Mouse (Mus musculus): ENCODE measurements around the gene Map2k5.

The Map2k5 gene

GRCm38 (mm10) chr9:63377270-63378142 is at the start of gene Map2k5:
Map2k5 (minus strand) TSS chr9:63377902.
- DNase-seq (ENCODE audit: low spot score in 2 of 2): peak; percentile 85 to 93

DNA sequence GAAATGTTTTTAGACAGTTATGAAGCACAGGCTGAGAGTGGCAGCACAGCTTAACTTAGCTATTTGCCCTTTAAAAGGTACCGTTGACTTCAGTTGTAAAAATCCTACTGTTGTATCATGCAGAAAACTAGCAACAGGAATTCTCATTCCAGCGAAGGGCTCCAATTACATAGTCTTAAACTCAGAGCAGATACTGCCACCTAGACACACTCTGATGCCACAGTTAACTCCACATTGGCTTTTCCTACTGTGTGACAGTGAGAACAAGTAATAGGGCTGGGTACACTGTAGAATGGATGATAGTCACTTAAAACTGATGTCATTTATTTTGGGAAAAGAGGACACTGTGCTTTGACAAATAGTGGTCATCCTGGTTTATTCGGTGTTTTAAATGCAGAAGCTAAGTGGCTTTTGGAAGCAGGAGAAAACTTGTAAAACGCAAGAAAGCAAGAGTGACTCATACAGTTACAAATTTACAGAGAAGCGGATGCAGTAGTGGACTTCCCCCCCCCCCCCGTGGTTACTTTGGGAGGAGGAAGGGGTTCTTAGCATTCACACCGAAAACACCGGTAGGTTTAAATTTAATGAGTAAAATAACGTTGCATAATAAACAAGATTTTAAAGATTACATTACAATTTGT is 43.5 kb upstream of the Map2k5 start:
- no peak for DNase-seq (ENCODE audit: low spot score in 2 of 2)

DNA sequence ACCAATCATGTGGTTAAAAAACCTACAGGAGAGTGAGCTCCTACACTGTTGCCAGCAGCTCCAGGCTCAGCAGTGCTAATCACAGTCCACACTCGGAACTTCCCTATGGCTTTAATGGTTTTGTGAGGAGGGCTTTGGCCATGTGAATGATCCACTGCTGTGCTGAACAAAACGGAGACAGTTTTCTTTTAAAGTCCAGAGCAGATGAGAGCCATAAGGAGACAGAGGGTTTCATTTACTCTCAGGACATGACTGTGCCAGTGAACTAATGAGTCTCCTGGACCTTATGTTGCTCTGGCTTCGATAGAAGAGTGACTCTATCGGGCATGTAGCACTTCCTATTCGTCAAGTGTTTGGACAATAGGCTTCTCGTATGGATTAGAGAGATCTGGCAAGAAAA is 42.7 kb upstream of the Map2k5 start:
- DNase-seq (ENCODE audit: low spot score in 2 of 2): no peak

DNA sequence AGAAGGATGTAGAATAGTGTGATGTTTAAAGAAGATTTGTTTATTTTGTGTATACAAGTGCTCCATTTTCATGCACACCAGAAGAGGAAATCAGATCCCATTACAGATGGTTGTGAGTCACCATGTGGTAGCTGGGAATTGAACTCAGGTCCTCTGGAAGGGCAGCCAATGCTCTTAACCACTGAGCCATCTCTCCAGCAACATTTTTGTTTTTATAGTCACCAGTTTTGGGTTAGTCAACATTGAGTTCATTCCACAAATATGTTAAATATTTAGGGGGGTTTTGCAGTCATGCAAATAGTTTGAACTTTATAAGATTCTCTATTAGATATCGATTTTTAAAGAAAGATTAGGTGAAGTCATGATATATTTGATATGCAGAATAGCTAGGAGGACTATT is 22.5 kb upstream of the Map2k5 start:
- DNase-seq (ENCODE audit: low spot score in 2 of 2): no peak

- DNase-seq (ENCODE audit: low spot score in 2 of 2): no peak
Measured at GRCm38 (mm10) chr9:63399463-63399815, 21.7 kb upstream of the Map2k5 start.

DNA sequence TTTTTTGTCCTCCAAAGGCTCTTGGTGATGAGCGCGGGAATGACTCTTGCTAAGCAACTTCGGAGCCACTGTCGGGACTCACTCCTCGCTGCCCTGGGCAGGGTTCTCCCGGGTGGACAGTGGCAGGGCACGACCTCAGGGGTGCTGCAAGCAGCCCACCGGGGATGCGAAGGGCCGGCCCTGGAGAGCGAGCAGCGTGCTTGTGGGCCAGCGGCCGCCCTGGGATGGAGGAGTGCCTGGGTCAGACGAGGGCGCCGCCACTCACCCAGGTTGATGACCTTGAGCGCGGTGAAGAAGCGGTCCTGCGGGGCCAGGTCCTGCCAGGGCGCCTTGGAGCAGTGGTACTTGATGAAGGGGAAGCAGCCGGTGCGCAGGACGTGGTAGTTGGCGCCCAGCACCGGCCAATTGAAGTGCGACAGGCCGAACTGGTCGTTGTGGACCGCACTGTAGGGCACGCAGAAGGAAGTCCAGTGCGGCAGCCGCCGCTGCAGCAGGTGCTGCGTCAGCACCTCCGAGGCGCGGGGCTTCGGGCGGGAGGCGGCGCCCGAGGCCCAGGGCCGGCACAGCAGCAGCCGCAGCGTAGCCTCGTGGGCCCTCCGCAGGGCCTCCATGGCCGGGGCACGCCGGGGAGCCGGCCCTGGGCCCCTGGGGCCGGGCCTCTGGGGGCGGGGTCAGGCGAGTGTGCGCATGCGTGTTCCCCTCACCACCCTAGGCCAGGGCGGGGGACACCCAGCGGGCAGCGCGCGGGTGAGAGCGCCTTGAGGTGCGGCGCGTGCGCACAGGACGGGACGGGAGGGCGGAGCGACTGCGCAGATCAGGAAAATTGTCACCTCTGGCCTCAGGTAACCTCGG is 21.1 kb upstream of the Map2k5 start, which contains the start of gene 2300009A05Rik:
TSS of gene 2300009A05Rik (minus strand) at position 636 of the 852 bp plus-strand sequence.
- peak; percentile 92 to 96 for DNase-seq (ENCODE audit: low spot score in 2 of 2)

DNA sequence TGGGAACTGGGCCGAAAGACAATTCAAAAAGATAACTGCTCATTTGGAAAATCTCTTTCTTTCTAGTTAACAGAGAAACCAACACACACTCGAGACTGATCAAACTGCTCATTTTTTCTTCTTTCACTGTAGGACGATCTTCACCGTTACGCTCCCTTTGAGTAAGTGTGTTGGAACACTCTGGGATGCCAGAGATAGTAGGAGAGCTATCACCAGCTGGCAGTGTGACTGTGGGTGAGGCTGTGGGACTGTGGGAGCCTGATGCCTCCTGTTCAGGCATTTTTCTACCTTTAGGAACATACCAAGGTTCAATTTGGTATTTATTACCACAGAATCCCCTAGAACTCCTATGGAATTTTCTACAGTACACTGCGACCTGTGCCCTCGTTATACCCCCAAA is 17.9 kb upstream of the Map2k5 start:
- DNase-seq (ENCODE audit: low spot score in 2 of 2): no peak

DNA sequence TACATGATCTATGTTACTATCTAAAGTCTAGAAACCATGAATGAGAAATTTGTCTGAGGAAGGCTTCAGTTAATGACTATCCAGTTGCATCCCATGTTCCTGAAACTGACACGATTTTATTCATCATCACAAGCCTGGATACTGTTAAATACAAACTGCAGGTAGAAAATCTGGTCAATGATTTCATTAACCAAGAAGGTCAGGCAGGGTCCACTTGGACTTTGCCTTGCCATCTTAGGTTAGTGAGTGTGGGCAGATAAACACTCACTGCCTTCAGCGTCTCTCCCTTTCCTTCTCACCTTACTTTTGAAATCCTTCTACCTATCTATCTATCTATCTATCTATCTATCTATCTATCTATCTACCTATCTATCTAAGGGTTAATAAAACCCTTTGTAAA is 13.6 kb upstream of the Map2k5 start:
- DNase-seq (ENCODE audit: low spot score in 2 of 2): no peak

DNA sequence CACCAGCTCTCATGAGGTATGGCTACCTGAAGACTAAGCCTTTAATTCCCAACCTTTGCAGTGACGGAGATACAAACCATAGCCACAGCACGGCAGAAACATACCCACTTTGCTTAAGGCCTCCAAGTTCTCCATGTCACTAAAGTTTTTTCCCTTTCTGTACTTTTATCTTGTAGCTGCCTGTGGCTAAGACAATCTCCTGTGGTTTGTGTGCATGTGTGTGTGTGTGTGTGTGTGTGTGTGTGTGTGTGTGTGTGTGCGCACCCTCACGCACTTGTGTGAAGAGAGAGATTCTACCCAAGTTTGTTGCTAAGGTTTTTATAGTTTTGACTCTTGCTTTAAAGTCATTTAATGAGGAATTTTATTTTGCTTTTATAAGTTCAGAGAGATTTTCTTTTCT is 5.1 kb upstream of the Map2k5 start:
- DNase-seq (ENCODE audit: low spot score in 2 of 2): no peak

DNA sequence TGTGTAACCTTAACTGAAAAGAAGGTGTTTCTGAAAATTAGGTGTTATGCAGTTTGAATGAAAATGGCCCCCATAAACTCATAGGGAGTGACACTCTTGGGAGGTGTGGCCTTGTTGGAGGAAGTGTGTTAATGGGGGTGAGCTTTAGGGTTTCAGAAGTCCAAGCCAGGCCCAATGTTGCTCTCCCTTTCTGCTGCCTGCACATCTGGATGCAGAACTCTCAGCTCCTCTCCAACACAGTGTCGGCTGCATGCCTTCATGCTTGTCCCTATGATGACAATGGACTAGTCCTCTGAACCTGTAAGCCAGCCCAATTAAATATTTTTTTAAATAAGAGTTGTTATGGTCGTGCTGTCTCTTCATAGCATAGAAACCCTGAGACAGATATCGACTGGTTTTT is 2.6 kb upstream of the Map2k5 start:
- DNase-seq (ENCODE audit: low spot score in 2 of 2): no peak

DNA sequence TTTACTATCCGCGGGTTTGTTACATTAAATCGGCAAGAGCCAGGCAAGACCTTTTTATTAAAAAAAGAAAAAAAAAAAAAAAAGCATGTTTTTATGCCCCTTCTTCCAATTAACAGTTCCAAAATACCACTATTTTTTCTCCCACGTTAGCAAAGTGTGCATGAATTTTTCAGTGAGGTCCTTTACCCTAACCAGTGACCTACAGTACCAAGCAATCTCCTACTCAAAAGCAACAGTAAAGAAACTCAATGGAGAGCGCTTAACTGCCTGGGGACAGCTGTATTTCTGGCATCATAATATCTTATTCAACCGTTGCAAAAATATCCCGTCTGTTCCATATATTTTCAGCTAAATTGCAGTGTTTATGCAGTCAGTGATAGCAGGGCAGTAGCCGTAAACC is 472 bp upstream of the Map2k5 start:
- DNase-seq (ENCODE audit: low spot score in 2 of 2): no peak

DNA sequence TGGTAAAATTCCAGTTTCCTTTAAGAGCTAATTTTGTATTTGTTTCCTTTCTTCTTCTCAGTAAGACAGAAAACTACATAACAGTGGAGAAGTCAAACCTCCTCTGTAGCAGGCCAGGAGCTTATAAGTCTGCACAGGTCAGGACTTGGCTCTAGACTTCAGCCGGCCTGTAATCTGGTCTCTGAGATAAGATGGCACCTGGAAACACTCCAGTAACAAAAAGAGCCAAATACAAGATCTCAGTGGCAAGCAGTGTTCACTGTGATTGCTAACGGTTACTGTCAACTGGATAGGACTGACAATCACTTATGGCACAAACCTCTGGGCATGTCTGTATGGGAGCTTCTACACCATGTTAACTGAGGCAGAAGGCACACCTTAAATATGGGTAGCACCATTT is 4.4 kb downstream of the Map2k5 start:
- no peak for DNase-seq (ENCODE audit: low spot score in 2 of 2)

GRCm38 (mm10) chr9:63372541-63372940 is 5.2 kb downstream of the Map2k5 start:
- no peak for DNase-seq (ENCODE audit: low spot score in 2 of 2)

DNA sequence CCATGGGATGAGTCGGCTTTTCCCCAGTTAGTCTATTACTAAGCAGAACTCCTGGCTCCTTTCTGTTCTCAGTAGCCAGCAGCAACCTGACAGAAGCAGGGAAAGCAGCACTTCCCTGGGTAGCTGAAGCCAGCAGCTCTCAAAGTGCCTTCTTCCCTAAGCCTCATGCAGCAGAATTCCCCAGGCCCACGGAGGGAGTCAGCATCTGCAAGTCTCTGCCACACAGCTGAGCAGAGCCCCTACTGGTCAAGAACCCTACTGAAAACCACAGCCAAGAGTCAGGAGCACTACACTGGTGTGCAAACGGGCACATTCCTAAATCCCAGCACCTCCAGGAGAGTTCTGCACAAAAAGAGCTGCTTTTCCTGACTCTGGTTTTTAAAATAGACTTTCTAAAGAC is 17.3 kb downstream of the Map2k5 start:
- no peak for DNase-seq (ENCODE audit: low spot score in 2 of 2)

- no peak for DNase-seq (ENCODE audit: low spot score in 2 of 2)
Measured at GRCm38 (mm10) chr9:63359016-63359415, 18.7 kb downstream of the Map2k5 start.

DNA sequence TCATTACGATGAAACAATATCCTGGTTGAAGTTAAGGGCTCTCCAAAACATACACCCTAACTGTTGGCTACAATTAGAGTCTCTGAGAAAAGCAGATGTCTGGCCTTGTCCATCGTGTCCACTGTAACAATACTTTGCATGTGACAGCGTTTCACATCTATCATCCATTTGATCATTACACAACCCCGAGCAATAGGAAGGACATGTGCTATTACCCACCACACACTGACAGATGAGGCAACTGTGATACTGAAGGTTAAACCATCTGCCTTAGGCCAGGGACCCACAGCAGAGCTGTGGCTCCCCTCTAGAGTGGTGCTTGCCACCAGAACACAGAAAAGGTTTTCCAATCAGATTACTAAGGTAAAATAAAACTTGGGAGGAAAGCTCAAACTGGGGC is 21.0 kb downstream of the Map2k5 start:
- no peak for DNase-seq (ENCODE audit: low spot score in 2 of 2)

- DNase-seq (ENCODE audit: low spot score in 2 of 2): no peak
Measured at GRCm38 (mm10) chr9:63356278-63356677, 21.4 kb downstream of the Map2k5 start.

DNA sequence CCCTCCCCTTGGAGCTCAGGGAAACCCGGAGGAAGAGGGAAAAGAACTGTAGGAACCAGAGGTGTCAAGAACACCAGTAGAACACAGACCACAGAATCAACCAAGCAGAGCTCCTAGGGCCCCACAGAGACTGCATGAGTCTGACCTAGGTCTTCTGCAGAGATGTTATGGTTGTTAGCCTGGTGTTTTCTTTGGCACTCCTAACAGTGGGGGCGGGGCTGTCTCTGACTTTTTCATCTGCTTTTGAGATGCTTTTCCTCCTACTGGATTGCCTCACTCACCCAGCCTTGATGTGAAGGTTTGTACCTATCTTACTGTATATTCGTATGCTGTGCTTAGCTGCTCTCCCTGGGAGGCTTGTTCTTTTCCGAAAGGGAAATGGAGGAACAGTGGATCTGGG is 23.5 kb downstream of the Map2k5 start:
- no peak for DNase-seq (ENCODE audit: low spot score in 2 of 2)

- no peak for DNase-seq (ENCODE audit: low spot score in 2 of 2)
Measured at GRCm38 (mm10) chr9:63350030-63350429, 27.7 kb downstream of the Map2k5 start.

DNA sequence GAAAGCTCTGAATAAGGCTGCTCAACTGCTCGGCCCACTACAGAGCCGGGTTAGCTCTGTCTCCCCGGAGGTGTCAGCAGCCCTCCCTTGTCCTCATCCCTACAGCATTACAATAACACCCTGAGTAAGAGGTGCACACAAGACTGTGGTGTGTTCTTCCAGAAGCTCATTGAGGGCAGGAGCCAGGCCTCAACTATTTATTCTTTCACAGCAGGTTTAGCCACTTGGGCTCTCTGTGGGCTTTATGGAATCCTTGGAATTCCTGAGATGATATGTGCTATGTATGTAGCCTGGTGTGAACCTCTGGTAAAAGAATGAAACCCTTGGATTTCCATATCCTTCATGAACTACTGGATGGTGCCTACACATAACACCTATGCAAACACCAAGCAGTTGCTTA is 28.5 kb downstream of the Map2k5 start:
- DNase-seq (ENCODE audit: low spot score in 2 of 2): no peak

DNA sequence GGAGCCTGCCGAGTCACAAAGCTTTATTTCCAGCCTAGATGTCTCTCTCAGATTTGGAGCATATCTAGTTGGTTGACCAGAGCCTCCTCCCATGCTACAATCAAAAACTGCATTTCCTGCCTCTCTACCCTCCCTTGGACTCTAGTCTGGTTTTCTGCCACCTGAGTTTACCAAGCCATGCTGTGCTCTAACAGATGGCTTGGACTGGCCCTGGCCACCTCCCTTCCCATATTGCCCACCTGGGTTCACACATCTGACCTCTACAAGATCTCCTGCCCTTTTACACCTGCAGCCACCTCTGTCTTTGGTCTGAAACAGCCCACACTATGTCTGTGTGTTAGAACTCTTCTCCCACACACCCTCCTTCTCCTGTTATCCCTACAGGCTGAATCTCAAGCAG is 29.6 kb downstream of the Map2k5 start:
- no peak for DNase-seq (ENCODE audit: low spot score in 2 of 2)

GRCm38 (mm10) chr9:63346029-63346428 is 31.7 kb downstream of the Map2k5 start:
- no peak for DNase-seq (ENCODE audit: low spot score in 2 of 2)

Data from urinary bladder, adult 18-20 months (tissue).